Mouse (Mus musculus) G1E (cell line): ENCODE data around the gene Rxfp3. TPM values are rescaled to one million over a fixed set of nuclear protein-coding genes. Genes with fewer than 3 reads are reported as not detected.

Experiments used
- ATAC-seq: 2 replicates; pipeline ENCODE4 v1.8.0; 2016; ENCODE audit warnings: mild to moderate bottlenecking; ENCODE audit not compliant: insufficient number of reproducible peaks, poor library complexity, low FRiP score, severe bottlenecking; ENCODE audit errors: extremely low read depth
- DNase-seq: peaks from one replicate; pipeline ENCODE4 v3.0.0; 2012; ENCODE audit warnings: low spot score
- H3K27me3 ChIP-seq: 2 replicates; pipeline ENCODE4 v1.6.1; 2012; ENCODE audit warnings: mild to moderate bottlenecking, low read length, inconsistent platforms; ENCODE audit not compliant: insufficient read depth
- H3K36me3 ChIP-seq: replicated peaks from 2 replicates; pipeline ENCODE3; 2012; ENCODE audit warnings: mild to moderate bottlenecking, inconsistent platforms
- H3K4me1 ChIP-seq: 2 replicates; pipeline ENCODE4 v1.6.1; 2012; ENCODE audit warnings: low read depth, low read length, inconsistent platforms, mixed read lengths; ENCODE audit not compliant: insufficient read depth
- H3K4me3 ChIP-seq: 2 replicates; pipeline ENCODE4 v1.5.1; 2012; ENCODE audit warnings: low read depth, mild to moderate bottlenecking, inconsistent platforms, low read length, moderate library complexity, mixed read lengths
- H3K9me3 ChIP-seq: replicated peaks from 2 replicates; pipeline ENCODE4 v1.6.1; 2012; ENCODE audit warnings: inconsistent platforms
- CTCF ChIP-seq: IDR thresholded peaks from 2 replicates; pipeline ENCODE4 v1.5.1; 2012; ENCODE audit warnings: low read depth, low read length, inconsistent platforms, mixed read lengths
- GATA1 ChIP-seq: IDR thresholded peaks from 2 replicates; pipeline ENCODE4 v1.6.1; 2012; ENCODE audit warnings: borderline replicate concordance, low read length, inconsistent platforms, mixed read lengths
- GATA2 ChIP-seq: IDR thresholded peaks from 2 replicates; pipeline ENCODE4 v1.6.1; 2012; ENCODE audit warnings: low read depth, low read length, inconsistent platforms, borderline replicate concordance
- POLR2AphosphoS5 ChIP-seq: IDR thresholded peaks from 2 replicates; pipeline ENCODE4 v1.6.1; 2012; ENCODE audit warnings: low read depth, low read length, inconsistent platforms; ENCODE audit not compliant: insufficient replicate concordance
- TAL1 ChIP-seq: conservative IDR thresholded peaks from 2 replicates; pipeline ENCODE4 v1.6.1; 2012; ENCODE audit warnings: low read depth, low read length, inconsistent platforms, mixed read lengths
- polyA plus RNA-seq: library from polyadenylated mRNA; stranded (reverse); fragments of >175 nt; gene quantifications from 2 replicates; pipeline ENCODE4 v1.2.3, GENCODE M21; 2012
- total RNA-seq, 2 experiments: library from RNA; stranded (forward) in 1 of 2; stranded (reverse) in 1 of 2; fragments of 200-1000 nt in 1 of 2; fragments of >200 nt in 1 of 2; fragmentation: Nextera tagmentation in 1 of 2; gene quantifications; 2 replicates each; pipeline ENCODE4 v1.2.3; 2014 to 2017

Rxfp3 gene
- total and polyA plus RNA-seq, 3 experiments: not detected

DNA sequence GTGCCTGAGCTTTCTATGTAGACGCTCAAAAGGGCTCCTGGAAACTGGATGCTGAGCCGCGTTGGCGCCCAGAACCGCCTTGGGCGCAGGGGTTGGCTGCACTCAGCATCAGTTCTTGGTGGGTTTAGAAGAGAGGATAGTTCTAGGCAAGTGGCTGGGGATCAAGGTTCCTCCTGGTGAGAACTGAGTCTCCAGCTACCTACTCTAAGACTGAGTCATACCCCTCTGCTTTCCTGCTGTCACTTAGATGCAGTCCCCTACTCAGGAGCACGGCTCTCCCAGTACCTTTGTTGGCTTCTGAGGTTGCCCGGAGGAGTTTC is 455 bp downstream of the Rxfp3 start:
- peaks cover 12% of the 10 kb centered on the region; the same call in 1 of the 2 replicates for H3K27me3 ChIP-seq
- DNase-seq (no peak), ATAC-seq (no peak)
- no peak for TF ChIP-seq GATA1
- TF ChIP-seq CTCF: no peak
- TF ChIP-seq POLR2AphosphoS5: no peak
- no peak for TF ChIP-seq TAL1
- TF ChIP-seq GATA2: no peak
- no peak overlapping the region for H3K4me3 ChIP-seq
- no peaks in the 10 kb centered on the region for H3K36me3 ChIP-seq
- no peaks in the 10 kb centered on the region for H3K9me3 ChIP-seq
- H3K4me1 ChIP-seq: peaks cover 4% of the 10 kb centered on the region; the same call in 1 of the 2 replicates

DNA sequence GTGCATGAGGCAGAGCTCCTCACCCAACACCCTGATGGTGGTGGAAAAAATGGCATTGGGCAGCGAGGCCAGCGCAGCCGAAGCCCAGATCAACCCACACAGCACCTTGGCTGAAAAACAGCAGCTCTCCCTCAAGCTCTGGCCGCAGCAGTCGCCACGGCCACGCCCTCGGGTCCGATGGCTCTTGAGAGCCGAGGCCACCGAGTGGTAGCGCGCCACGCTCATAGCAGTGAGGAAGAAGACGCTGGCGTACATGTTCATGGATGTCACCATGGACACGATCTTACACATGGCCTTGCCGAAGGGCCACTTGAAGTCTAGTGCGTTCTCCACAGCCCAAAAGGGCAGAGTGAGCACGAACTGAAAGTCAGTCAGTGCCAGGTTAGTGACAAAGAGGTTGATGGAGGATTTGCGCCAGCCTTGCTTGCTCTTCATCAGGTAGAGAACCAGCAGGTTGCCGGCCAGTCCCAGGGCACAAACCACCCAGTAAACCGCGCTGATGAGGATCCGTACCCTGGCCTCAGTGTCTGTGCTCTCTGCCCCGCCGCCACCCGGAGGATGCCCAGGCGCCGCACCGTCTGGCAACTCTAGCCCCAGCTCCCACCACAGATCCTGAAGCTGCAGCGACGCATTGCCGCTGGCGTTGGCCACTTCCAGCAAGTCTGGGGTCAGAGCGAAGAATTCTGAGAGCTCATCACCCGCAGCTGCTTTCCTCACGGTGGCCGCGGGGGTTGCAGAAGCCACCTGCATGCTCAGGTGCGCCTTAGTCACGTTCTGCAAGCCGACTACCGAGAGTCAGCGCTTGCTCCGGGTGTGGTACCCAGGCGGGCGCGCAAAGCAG is 1.0 kb downstream of the Rxfp3 start:
- H3K4me1 ChIP-seq: peaks cover 4% of the 10 kb centered on the region; the same call in 1 of the 2 replicates
- H3K36me3 ChIP-seq: no peaks in the 10 kb centered on the region
- H3K4me3 ChIP-seq: no peak overlapping the region
- no peak for DNase-seq
- TF ChIP-seq GATA2 (no peak), POLR2AphosphoS5 (no peak), TAL1 (no peak), CTCF (no peak), GATA1 (no peak)
- H3K27me3 ChIP-seq: peaks cover 12% of the 10 kb centered on the region; the same call in 1 of the 2 replicates
- H3K9me3 ChIP-seq: no peaks in the 10 kb centered on the region
- no peak for ATAC-seq

DNA sequence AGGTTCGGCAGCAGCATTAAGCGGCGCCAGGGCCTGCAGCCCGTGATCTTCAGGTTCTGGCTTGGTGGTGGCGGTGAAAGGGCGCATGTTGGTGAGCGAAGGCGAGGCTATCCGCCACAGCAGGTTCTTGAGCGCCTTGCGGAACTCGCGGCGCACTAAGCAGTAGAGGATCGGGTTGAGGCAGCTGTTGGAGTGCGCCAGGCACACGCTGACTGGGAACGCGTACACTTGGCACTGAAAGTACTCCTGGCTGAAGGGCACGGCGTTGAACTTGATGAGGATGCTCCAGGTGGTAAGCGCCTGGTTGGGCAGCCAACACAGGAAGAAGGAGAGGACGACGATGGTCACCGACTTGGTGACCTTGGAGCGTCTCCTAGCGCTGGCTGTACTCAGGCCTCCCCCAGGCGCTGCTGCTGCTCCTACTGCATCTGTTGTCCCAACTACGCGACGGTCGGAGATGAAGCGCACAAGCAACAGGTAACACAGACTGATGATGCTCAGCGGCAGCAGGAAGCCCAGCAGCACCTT is 1.8 kb downstream of the Rxfp3 start:
- Histone ChIP-seq H3K27me3 (peaks cover 12% of the 10 kb centered on the region; the same call in 1 of the 2 replicates), H3K36me3 (no peaks in the 10 kb centered on the region), H3K4me1 (peaks cover 4% of the 10 kb centered on the region; the same call in 1 of the 2 replicates), H3K4me3 (no peak overlapping the region), H3K9me3 (no peaks in the 10 kb centered on the region)
- DNase-seq (no peak), ATAC-seq (no peak)
- TF ChIP-seq TAL1 (no peak), POLR2AphosphoS5 (no peak), GATA1 (no peak), GATA2 (no peak), CTCF (no peak)

DNA sequence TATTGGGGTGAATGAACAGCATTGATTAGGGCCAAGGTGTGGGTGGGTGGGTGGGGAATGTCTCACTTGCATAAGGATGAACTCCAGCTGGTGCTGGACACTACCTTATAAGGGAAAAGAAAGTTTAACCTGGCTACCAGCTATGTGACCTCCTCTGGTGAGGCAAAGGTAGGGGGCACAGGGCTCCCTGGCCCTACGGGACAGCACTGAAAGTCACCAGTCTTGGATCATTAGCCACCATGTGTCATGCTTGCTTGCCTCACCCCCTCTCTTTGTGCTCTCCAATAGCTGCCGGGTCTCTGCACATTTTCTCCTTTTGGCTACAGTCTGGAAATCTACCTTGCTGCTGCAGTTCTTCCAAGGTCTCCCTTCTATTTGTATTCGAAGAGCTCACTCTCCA is 7.6 kb downstream of the Rxfp3 start:
- TF ChIP-seq POLR2AphosphoS5 (no peak), CTCF (no peak), GATA2 (no peak), TAL1 (no peak), GATA1 (no peak)
- H3K4me3 ChIP-seq: no peak overlapping the region
- H3K4me1 ChIP-seq: no peaks in the 10 kb centered on the region
- ATAC-seq (no peak), DNase-seq (no peak)
- H3K36me3 ChIP-seq: no peaks in the 10 kb centered on the region
- no peaks in the 10 kb centered on the region for H3K9me3 ChIP-seq
- H3K27me3 ChIP-seq: peaks cover 9% of the 10 kb centered on the region

DNA sequence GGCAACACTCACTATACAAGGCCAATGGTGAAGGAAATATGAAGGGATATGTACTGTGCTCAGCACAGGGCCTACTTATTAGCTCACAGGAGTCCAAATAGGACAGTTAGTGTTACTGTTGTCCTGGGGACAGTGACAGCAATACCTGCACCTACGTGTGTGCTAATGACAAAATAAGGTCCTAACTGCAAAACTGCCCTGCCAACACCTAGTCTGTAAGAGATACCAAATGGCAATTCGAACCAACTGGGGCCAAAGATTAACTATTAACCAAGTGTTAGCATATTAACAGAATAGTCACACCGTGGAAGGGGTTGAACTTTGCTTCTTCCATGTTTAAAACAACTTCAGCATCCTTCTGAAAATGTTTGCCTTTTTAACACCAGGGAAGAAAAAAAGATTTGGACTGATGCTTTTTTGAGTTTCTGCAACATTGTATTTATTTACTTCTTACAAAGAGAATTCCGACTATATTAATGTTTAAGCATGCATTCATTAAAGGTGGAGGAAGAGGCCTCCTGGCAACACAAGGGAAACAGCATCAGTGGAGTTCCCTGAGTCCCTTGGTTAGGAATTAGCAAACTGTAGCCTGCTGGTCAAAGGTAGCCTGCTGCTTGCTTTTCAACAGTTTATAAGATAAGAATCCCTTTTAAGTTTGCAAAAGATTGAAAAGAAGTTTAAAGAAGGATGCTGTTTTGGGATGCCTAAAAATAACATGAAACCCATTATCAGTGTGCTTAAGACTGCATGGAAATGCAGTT is 10.8 kb downstream of the Rxfp3 start:
- Histone ChIP-seq H3K36me3 (no peaks in the 10 kb centered on the region), H3K4me3 (no peak overlapping the region), H3K27me3 (peaks cover 9% of the 10 kb centered on the region), H3K4me1 (no peaks in the 10 kb centered on the region), H3K9me3 (no peaks in the 10 kb centered on the region)
- TF ChIP-seq GATA2 (no peak), POLR2AphosphoS5 (no peak), CTCF (no peak), GATA1 (no peak), TAL1 (no peak)
- DNase-seq (no peak), ATAC-seq (no peak)

DNA sequence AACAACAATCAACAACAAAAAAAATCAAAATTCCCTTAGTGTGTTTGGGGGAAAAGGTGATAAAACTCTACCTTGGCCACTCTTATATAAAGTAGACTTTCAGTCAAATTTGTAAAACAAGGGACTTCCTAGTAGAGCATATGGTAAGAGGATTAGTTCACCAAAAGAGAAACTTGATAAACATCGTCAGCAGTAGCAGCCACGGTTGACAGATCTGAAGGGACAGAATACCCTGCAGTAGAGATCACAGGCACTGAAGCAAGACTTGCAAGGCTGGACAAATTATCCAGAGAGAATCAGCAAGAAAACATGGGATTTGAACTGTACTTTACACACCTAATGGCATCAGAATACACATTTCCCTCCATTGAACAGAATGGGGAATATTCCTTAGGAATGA is 22.9 kb downstream of the Rxfp3 start:
- DNase-seq (no peak), ATAC-seq (no peak)
- H3K36me3 ChIP-seq: no peaks in the 10 kb centered on the region
- H3K4me3 ChIP-seq: no peak overlapping the region
- TF ChIP-seq TAL1 (no peak), GATA2 (no peak), POLR2AphosphoS5 (no peak), GATA1 (no peak), CTCF (no peak)
- no peaks in the 10 kb centered on the region for H3K9me3 ChIP-seq
- H3K4me1 ChIP-seq: no peaks in the 10 kb centered on the region
- peaks cover 7% of the 10 kb centered on the region; the same call in 1 of the 2 replicates for H3K27me3 ChIP-seq
